Mouse (Mus musculus) heart, postnatal 0 days (tissue): Measurements from ENCODE around the gene Sun2. TPM values are rescaled to one million over a fixed set of nuclear protein-coding genes. Genes with fewer than 3 reads are reported as not detected.
A peak's percentile ranks its signal among the peaks of the same experiment; 100 is the strongest.

Experiments
- ATAC-seq: fragments of 200-750 bp; cut with Nextera tagmentation; 2 replicates; pipeline ENCODE4 v1.8.0; 2017; ENCODE audit warnings: low read depth, moderate number of reproducible peaks, moderate library complexity; ENCODE audit not compliant: insufficient read depth
- DNase-seq: peaks from one replicate; pipeline ENCODE4 v3.0.0-alpha.2; 2016; ENCODE audit warnings: low spot score
- H3K27ac ChIP-seq: fragments of 300-500 bp; sonication (generic); 2 replicates; pipeline ENCODE4 v1.5.1; 2014; ENCODE audit warnings: low read depth, mild to moderate bottlenecking
- H3K27me3 ChIP-seq: fragments of 300-500 bp; sonication (generic); 2 replicates; pipeline ENCODE4 v1.6.1; 2014; ENCODE audit warnings: low read length, mixed read lengths; ENCODE audit not compliant: control insufficient read depth, insufficient read depth
- H3K36me3 ChIP-seq: fragments of 300-500 bp; sonication (generic); replicated peaks from 2 replicates; pipeline ENCODE4 v1.6.1; 2014; ENCODE audit warnings: low read length, mixed read lengths; ENCODE audit not compliant: control insufficient read depth, insufficient read depth
- H3K4me1 ChIP-seq: fragments of 300-500 bp; sonication (generic); 2 replicates; pipeline ENCODE4 v1.6.1; 2014; ENCODE audit warnings: antibody characterized with exemption; ENCODE audit not compliant: control insufficient read depth, insufficient read depth
- H3K4me2 ChIP-seq: fragments of 300-500 bp; sonication (generic); 2 replicates; pipeline ENCODE4 v1.6.1; 2014; ENCODE audit warnings: low read depth, mild to moderate bottlenecking, low read length, moderate library complexity
- H3K4me3 ChIP-seq: fragments of 300-500 bp; sonication (generic); 2 replicates; pipeline ENCODE4 v1.5.1; 2014; ENCODE audit warnings: low read depth, low read length
- H3K9ac ChIP-seq: fragments of 300-500 bp; sonication (generic); replicated peaks from 2 replicates; pipeline ENCODE4 v1.6.1; 2014; ENCODE audit warnings: low read depth, low read length, mixed read lengths
- H3K9me3 ChIP-seq: fragments of 300-500 bp; sonication (generic); replicated peaks from 2 replicates; pipeline ENCODE4 v1.6.1; 2016; ENCODE audit warnings: low read length; ENCODE audit not compliant: control insufficient read depth
- CTCF ChIP-seq: IDR thresholded peaks from 2 replicates; pipeline ENCODE4 v1.5.1; 2016; ENCODE audit warnings: antibody characterized with exemption, control low read depth, low read depth
- EP300 ChIP-seq: IDR thresholded peaks from 2 replicates; pipeline ENCODE4 v1.6.1; 2016; ENCODE audit warnings: antibody characterized with exemption, low read depth
- WGBS: fragments of 180-500 bp; shearing (Covaris S2); extraction: QIAGEN DNeasy Blood & Tissue Kit; methylation state at CpG from one replicate; pipeline ENCODE4 v1.1.7; 2014; 5-methylcytosine and 5-hydroxymethylcytosine counted together
- polyA plus RNA-seq: library from polyadenylated mRNA; unstranded; fragments of >200 nt; fragmentation: Nextera tagmentation; extraction: Ambion mirVana; gene quantifications from 2 replicates; pipeline ENCODE4 v1.2.1, GENCODE M21; 2015
- total RNA-seq: library from RNA; depleted of rRNA; stranded (reverse); fragments of >200 nt; gene quantifications from 2 replicates; pipeline ENCODE4 v1.2.3, GENCODE M21; 2014; ENCODE audit warnings: low replicate concordance

Sun2 gene
- total and polyA plus RNA-seq, 2 experiments from 2014 or later = 4.0 to 71.6 TPM

DNA sequence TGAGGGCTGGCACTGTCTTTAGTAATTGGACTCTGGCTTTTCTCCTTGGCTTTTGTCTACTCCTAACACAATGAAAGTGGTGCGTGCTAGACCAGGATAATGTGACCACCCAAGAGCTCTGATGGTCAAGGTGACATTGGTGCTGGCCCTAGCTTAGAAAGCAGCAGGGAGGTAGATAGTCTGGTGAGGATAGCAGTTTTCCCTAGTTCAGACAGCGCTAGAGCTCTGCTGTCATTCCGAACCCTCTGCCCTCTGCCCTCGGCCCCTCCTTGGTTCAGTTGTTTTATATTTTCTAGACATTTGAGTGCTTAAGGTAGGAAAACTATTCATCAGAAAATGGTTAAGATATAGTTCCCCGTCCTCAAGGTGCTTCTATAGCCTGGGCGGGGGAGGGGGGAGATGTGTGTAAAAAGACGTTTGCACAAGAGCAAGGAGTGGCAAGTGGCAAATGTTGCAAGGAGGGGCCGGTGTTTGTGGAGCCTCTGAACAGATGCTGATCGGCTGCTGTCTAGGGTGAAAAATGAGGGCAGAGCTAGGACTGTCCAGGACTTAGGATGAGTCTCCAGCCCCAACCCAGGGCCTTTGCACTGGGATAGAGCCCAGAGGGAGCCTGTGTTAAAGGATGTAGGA is 44.7 kb downstream of the Sun2 start:
- no peak overlapping the region for H3K4me3 ChIP-seq
- WGBS = 75% methylated on average over 9 of the region's 9 CpGs
- peaks cover under 1% of the 10 kb centered on the region; the same call in 1 of the 2 replicates for H3K4me1 ChIP-seq
- no peak for DNase-seq
- ATAC-seq = no peak
- H3K36me3 ChIP-seq = peaks cover 21% of the 10 kb centered on the region
- TF ChIP-seq CTCF (no peak), EP300 (no peak)
- H3K27me3 ChIP-seq = no peaks in the 10 kb centered on the region
- H3K27ac ChIP-seq = no peak overlapping the region
- no peak overlapping the region for H3K9ac ChIP-seq
- H3K9me3 ChIP-seq = no peaks in the 10 kb centered on the region
- no peak overlapping the region for H3K4me2 ChIP-seq

- no peak for TF ChIP-seq EP300
- ATAC-seq (no peak), DNase-seq (no peak)
- Histone ChIP-seq H3K9me3 (no peaks in the 10 kb centered on the region), H3K9ac (no peak overlapping the region), H3K4me2 (no peak overlapping the region), H3K4me1 (peaks cover 5% of the 10 kb centered on the region; the same call in 1 of the 2 replicates), H3K27me3 (no peaks in the 10 kb centered on the region), H3K4me3 (no peak overlapping the region), H3K27ac (no peak overlapping the region), H3K36me3 (peaks cover 21% of the 10 kb centered on the region)
- WGBS = 89% methylated on average over 6 of the region's 6 CpGs
Measured at GRCm38 (mm10) chr15:79697011-79697410, 45.3 kb downstream of the Sun2 start.

DNA sequence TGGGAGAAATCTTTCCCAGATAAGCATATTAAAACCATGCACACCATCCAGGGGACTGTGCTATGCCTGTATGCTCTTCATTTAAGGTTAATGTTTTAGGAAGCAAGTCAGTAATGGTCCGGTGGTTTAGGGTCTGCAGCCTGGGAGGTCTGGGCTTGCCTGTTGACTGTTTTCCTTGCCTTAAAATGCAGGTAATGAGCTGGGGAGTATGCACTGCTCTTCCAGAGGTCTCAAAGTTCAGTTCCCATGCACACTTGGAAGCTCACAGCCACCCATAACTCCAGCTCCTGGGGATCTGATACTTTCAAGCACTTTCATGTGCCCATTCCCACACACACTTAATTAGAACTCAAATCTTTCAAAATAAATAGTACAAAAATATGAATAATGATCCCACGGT is 45.8 kb downstream of the Sun2 start:
- Histone ChIP-seq H3K27ac (no peak overlapping the region), H3K4me1 (peaks cover 8% of the 10 kb centered on the region; the same call in 1 of the 2 replicates), H3K36me3 (peaks cover 21% of the 10 kb centered on the region), H3K9me3 (no peaks in the 10 kb centered on the region), H3K4me2 (no peak overlapping the region), H3K27me3 (no peaks in the 10 kb centered on the region), H3K4me3 (no peak overlapping the region), H3K9ac (no peak overlapping the region)
- ATAC-seq (no peak), DNase-seq (no peak)
- 91% methylated on average over 2 of the region's 2 CpGs for WGBS
- no peak for TF ChIP-seq CTCF
- no peak for TF ChIP-seq EP300

DNA sequence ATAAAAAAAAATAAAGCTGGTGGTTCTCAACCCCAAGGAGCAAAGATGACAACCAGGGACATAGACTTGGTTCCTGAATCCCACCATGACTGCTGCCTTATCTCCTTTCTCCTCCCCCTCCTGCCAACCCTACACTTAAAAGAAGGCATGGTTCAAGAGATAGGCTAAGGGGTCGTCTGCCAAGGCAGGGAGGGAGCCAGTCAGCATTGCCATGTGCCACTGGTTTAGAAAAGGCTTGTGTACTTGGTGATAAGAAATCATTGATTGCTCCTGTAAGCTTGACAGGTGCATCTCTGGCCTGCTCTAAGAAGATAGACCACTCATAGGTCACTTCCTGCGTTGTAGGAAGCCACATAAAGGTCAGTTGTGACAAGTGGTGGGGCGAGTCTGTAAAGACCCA is 46.8 kb downstream of the Sun2 start:
- Histone ChIP-seq H3K36me3 (peaks cover 21% of the 10 kb centered on the region), H3K4me1 (peaks cover 12% of the 10 kb centered on the region; the same call in 1 of the 2 replicates), H3K27me3 (no peaks in the 10 kb centered on the region), H3K9ac (no peak overlapping the region), H3K4me2 (no peak overlapping the region), H3K27ac (no peak overlapping the region), H3K9me3 (no peaks in the 10 kb centered on the region), H3K4me3 (no peak overlapping the region)
- TF ChIP-seq EP300 (no peak), CTCF (no peak)
- 50% methylated on average over 3 of the region's 3 CpGs for WGBS
- ATAC-seq (no peak), DNase-seq (no peak)

DNA sequence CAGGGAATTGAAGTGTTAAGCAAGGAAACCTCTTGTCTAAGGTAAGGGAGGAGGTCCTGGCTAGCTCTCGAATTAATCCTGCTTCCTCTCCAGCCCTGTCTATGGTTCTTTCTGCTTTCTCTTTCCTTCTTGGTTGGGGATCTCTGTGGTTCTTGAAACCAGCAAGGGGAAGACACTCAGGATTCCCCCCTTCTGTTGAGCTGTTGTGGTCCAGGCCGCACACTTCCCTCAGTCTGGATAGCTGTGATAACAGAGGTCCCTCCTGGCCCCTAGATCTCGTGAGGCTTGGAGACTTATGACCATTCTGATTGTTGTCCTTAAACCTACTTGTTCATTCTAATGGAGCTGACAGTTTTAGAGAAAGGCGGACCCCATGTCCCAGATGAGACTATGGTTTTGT is 47.8 kb downstream of the Sun2 start:
- 78% methylated on average over 4 of the region's 4 CpGs for WGBS
- Histone ChIP-seq H3K9ac (no peak overlapping the region), H3K27me3 (no peaks in the 10 kb centered on the region), H3K36me3 (peaks cover 21% of the 10 kb centered on the region), H3K9me3 (no peaks in the 10 kb centered on the region), H3K27ac (no peak overlapping the region), H3K4me1 (peaks cover 17% of the 10 kb centered on the region; the same call in 1 of the 2 replicates), H3K4me2 (peak overlapping the region; percentile 23; the same call in 1 of the 2 replicates), H3K4me3 (no peak overlapping the region)
- DNase-seq (no peak), ATAC-seq (no peak)
- TF ChIP-seq CTCF (no peak), EP300 (no peak)

- H3K27me3 ChIP-seq = no peaks in the 10 kb centered on the region
- ATAC-seq (no peak), DNase-seq (no peak)
- H3K4me2 ChIP-seq = peak overlapping the region; percentile 23; the same call in 1 of the 2 replicates
- H3K4me1 ChIP-seq = peaks cover 17% of the 10 kb centered on the region; the same call in 1 of the 2 replicates
- peak overlapping the region; percentile 13; the same call in 1 of the 2 replicates for H3K4me3 ChIP-seq
- H3K36me3 ChIP-seq = peaks cover 21% of the 10 kb centered on the region
- no peaks in the 10 kb centered on the region for H3K9me3 ChIP-seq
- H3K27ac ChIP-seq = peak overlapping the region; percentile 22; the same call in 1 of the 2 replicates
- TF ChIP-seq EP300 (no peak), CTCF (no peak)
- WGBS = 59% methylated on average over 11 of the region's 11 CpGs
- H3K9ac ChIP-seq = no peak overlapping the region
Measured at GRCm38 (mm10) chr15:79693740-79694139, 48.6 kb downstream of the Sun2 start.
